ENCODE assay signal across 27 mouse cellular contexts in genomic region chr3:29421634-29422033, GRCm38 (mm10).
"Had no signal": no experiment of that assay in that cellular context is flagged by ENCODE, and none has a peak within 500 bp of the region (broad histone marks: within the 10 kb centered on the region; RNA-seq: fewer than 3 reads in every experiment).

No protein-coding gene starts in this region.

- H3K27ac ChIP-seq: heart, adult 2 months; heart, embryonic 13.5 days; heart, embryonic 15.5 days; hindbrain, embryonic 13.5 days; hindbrain, embryonic 15.5 days; hindbrain, postnatal 0 days; kidney, embryonic 15.5 days; kidney, postnatal 0 days; limb, embryonic 13.5 days; limb, embryonic 15.5 days; liver, embryonic 12.5 days; liver, embryonic 14.5 days had no signal

- H3K4me3 ChIP-seq: heart, adult 2 months; heart, embryonic 13.5 days; heart, embryonic 15.5 days; hindbrain, embryonic 13.5 days; hindbrain, embryonic 15.5 days; kidney, embryonic 15.5 days; limb, embryonic 13.5 days; limb, embryonic 15.5 days; liver, embryonic 12.5 days had no signal

- H3K27me3 ChIP-seq: heart, embryonic 13.5 days; heart, embryonic 15.5 days; hindbrain, embryonic 13.5 days; hindbrain, embryonic 15.5 days; kidney, embryonic 15.5 days; limb, embryonic 13.5 days; limb, embryonic 15.5 days; liver, embryonic 12.5 days had no signal

- H3K4me1 ChIP-seq: heart, embryonic 13.5 days; heart, embryonic 15.5 days; hindbrain, embryonic 13.5 days; hindbrain, embryonic 15.5 days; kidney, embryonic 15.5 days; limb, embryonic 13.5 days; limb, embryonic 15.5 days; liver, embryonic 12.5 days had no signal

- H3K9ac ChIP-seq: heart, embryonic 13.5 days; heart, embryonic 15.5 days; hindbrain, embryonic 13.5 days; hindbrain, embryonic 15.5 days; kidney, embryonic 15.5 days; limb, embryonic 13.5 days; limb, embryonic 15.5 days; liver, embryonic 12.5 days; liver, embryonic 14.5 days had no signal

- H3K9me3 ChIP-seq: heart, embryonic 13.5 days; heart, embryonic 15.5 days; hindbrain, embryonic 13.5 days; hindbrain, embryonic 15.5 days; kidney, embryonic 15.5 days; limb, embryonic 13.5 days; limb, embryonic 15.5 days; liver, embryonic 12.5 days had no signal

- H3K36me3 ChIP-seq: heart, embryonic 13.5 days; heart, embryonic 15.5 days; hindbrain, embryonic 13.5 days; hindbrain, embryonic 15.5 days; kidney, embryonic 15.5 days; limb, embryonic 13.5 days; limb, embryonic 15.5 days; liver, embryonic 12.5 days had no signal

- H3K4me2 ChIP-seq: heart, embryonic 11.5 days; heart, embryonic 13.5 days; heart, embryonic 15.5 days; hindbrain, embryonic 13.5 days; hindbrain, embryonic 15.5 days; kidney, embryonic 15.5 days; limb, embryonic 13.5 days; limb, embryonic 15.5 days; liver, embryonic 12.5 days had no signal

- DNase-seq: gastrocnemius, postnatal 14 days; gastrocnemius, postnatal 36 days; heart, adult 11 months; heart, adult 2 months; heart, postnatal 14 days; heart, postnatal 36 days; kidney, adult 11 months; kidney, adult 2 months; kidney, adult 9 months; kidney, postnatal 14 days; kidney, postnatal 36 days; layer of hippocampus, adult 9-11 months; layer of hippocampus, postnatal 36 days; left cerebral cortex, postnatal 4 days had no signal

- ATAC-seq: hindbrain, postnatal 0 days; intestine, embryonic 16.5 days; liver, embryonic 12.5 days had no signal
